Mouse (Mus musculus) bone marrow, adult 2 months (tissue): ENCODE data around the gene Hist1h4f.
"Not testable (repeated sequence)": the region's sequence is repeated elsewhere in the genome, so short reads cannot be mapped to it uniquely, and the experiment has no call there.

Experiments used
- CTCF ChIP-seq: fragments of 200-500 bp; IDR thresholded peaks from 2 replicates; pipeline ENCODE4 v1.5.1; 2011; ENCODE audit warnings: low read length, control low read depth; ENCODE audit not compliant: control insufficient read depth, insufficient read depth
- POLR2A ChIP-seq: fragments of 200-500 bp; IDR thresholded peaks from 2 replicates; pipeline ENCODE4 v1.6.1; 2011; ENCODE audit warnings: low read depth, mild to moderate bottlenecking, control low read depth, low read length, borderline replicate concordance; ENCODE audit not compliant: control insufficient read depth

- not testable (repeated sequence) for TF ChIP-seq POLR2A, CTCF
Observed at GRCm38 (mm10) chr13:23570261-23571021, 19.0 kb upstream of the Hist1h4f start.
